Mouse (Mus musculus) hindbrain, postnatal 0 days (tissue): ENCODE data around the gene Tor1aip2. TPM values are rescaled to one million over a fixed set of nuclear protein-coding genes. Genes with fewer than 3 reads are reported as not detected.

Experiments
- ATAC-seq: fragments of 200-750 bp; cut with Nextera tagmentation; 2 replicates; pipeline ENCODE4 v1.8.0; 2017; ENCODE audit warnings: mild to moderate bottlenecking, moderate TSS enrichment, moderate library complexity
- DNase-seq: peaks from one replicate; pipeline ENCODE4 v3.0.0-alpha.2; 2015; ENCODE audit warnings: low spot score
- H3K27ac ChIP-seq: fragments of 300-500 bp; sonication (generic); 2 replicates; pipeline ENCODE4 v1.5.1; 2014; ENCODE audit warnings: mild to moderate bottlenecking
- H3K27me3 ChIP-seq: fragments of 300-500 bp; sonication (generic); 2 replicates; pipeline ENCODE4 v1.6.1; 2014; ENCODE audit warnings: low read length, mixed read lengths; ENCODE audit not compliant: insufficient read depth
- H3K36me3 ChIP-seq: fragments of 300-500 bp; sonication (generic); 2 replicates; pipeline ENCODE4 v1.6.1; 2014; ENCODE audit warnings: low read length, mixed read lengths; ENCODE audit not compliant: insufficient read depth
- H3K4me1 ChIP-seq: fragments of 300-500 bp; sonication (generic); 2 replicates; pipeline ENCODE4 v1.6.1; 2014; ENCODE audit warnings: antibody characterized with exemption, low read length, mixed read lengths; ENCODE audit not compliant: insufficient read depth
- H3K4me2 ChIP-seq: fragments of 300-500 bp; sonication (generic); 2 replicates; pipeline ENCODE4 v1.6.1; 2014; ENCODE audit warnings: low read depth, mild to moderate bottlenecking, low read length, moderate library complexity, mixed read lengths
- H3K4me3 ChIP-seq: fragments of 300-500 bp; sonication (generic); 2 replicates; pipeline ENCODE4 v1.5.1; 2014; ENCODE audit warnings: low read length
- H3K9ac ChIP-seq: fragments of 300-500 bp; sonication (generic); replicated peaks from 2 replicates; pipeline ENCODE4 v1.6.1; 2014; ENCODE audit warnings: mild to moderate bottlenecking, low read length, moderate library complexity, mixed read lengths
- H3K9me3 ChIP-seq: fragments of 300-500 bp; sonication (generic); 2 replicates; pipeline ENCODE4 v1.6.1; 2016; ENCODE audit warnings: low read length, mixed read lengths
- CTCF ChIP-seq: IDR thresholded peaks from 2 replicates; pipeline ENCODE4 v1.5.1; 2016; ENCODE audit warnings: antibody characterized with exemption, control low read depth, low read depth
- WGBS: fragments of 180-500 bp; shearing (Covaris S2); extraction: QIAGEN DNeasy Blood & Tissue Kit; methylation state at CpG from one replicate; pipeline ENCODE4 v1.1.7; 2014; 5-methylcytosine and 5-hydroxymethylcytosine counted together
- polyA plus RNA-seq: library from polyadenylated mRNA; unstranded; fragments of >200 nt; fragmentation: Nextera tagmentation; extraction: Ambion mirVana; gene quantifications from 2 replicates; pipeline ENCODE4 v1.2.1, GENCODE M21; 2015
- total RNA-seq: library from RNA; depleted of rRNA; stranded (reverse); fragments of >200 nt; gene quantifications from 2 replicates; pipeline ENCODE4 v1.2.3, GENCODE M21; 2014

Gene Tor1aip2
- total and polyA plus RNA-seq, 2 experiments from 2014 or later: 52.1 to 69.4 TPM

DNA sequence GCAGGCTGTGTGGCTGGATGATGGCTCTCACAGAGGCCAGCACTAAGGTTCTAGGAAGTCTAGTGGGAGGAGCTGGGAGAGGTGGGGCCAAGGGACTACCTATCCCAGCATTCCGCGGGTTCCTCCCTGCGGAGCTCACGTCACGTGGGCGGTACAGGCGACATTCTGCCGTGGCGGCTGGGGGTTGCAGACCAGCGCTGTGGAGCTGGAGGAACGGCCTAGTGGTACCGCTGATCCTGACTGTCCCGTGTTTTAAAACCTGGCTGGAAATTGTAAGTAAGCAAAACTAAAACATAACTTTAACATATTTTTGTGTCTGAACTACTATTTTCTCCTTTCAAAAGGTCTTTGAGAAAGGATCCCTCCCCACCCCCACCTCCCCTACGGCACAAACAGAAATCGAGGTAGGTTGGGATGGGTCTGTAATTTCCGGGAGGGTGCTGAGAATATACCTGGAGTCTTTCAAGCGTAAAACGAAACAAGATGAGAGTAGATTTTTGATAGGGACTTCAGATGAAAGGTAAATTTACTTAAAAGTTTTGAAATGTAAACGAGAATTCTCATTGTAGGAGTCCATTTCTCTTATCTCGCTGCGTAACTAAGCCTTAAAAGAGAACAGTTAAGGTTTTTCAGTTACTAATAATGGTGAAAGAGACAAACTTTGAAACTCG is 5.7 kb downstream of the Tor1aip2 start:
- H3K27ac ChIP-seq: peak overlapping the region; percentile 26

DNA sequence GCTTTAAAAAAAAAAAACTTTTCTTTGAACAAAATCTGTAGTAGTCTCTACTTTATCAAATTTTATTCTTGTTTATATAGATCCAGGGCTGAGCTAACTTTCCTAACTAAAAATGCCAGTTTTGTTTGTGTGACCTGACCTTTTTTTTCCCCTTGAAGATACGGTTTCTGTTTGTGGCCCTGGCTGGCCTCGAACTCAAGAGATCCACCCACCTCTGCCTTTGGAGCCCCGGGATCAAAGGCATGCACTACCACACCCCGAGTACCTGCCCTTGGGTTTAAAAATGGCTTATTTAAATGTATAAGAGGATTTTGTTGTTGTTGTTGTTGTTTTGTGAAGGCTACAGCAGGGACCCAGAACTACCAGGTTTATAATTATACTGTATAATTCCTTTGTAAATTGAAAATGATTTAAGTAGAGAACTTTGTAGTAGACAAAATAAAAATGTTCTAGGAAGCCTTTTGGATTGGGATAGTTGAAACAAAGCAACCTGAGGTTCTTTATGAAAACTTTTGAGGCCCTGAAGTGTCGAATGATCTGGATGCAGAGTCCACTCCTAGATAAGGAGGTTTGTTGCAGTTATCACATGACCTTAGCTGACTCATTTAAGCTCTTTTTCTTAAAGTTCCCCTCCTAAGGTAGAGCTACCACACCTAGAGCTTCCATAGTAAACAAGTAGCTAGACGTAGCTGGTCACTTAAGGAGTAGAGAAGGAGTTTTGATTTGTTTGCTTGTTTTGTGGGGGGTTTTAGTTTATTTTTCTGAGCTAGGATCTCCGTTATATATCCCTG is 6.4 kb downstream of the Tor1aip2 start:
- ATAC-seq (no peak), DNase-seq (no peak)
- Histone ChIP-seq H3K4me2 (peak overlapping the region; percentile 64), H3K36me3 (no peaks in the 10 kb centered on the region), H3K27me3 (no peaks in the 10 kb centered on the region), H3K4me1 (peaks cover 8% of the 10 kb centered on the region), H3K9ac (peak overlapping the region; percentile 13; the same call in 1 of the 2 replicates), H3K4me3 (peak overlapping the region; percentile 71), H3K27ac (no peak overlapping the region), H3K9me3 (no peaks in the 10 kb centered on the region)
- WGBS: 47% methylated on average over 7 of the region's 7 CpGs
- TF ChIP-seq CTCF: no peak

More for the DNA sequence above, 5.7 kb downstream of the Tor1aip2 start:
- H3K9ac ChIP-seq: peak overlapping the region; percentile 57
- H3K36me3 ChIP-seq: no peaks in the 10 kb centered on the region
- H3K9me3 ChIP-seq: no peaks in the 10 kb centered on the region
- WGBS: 2% methylated on average over 22 of the region's 22 CpGs
- H3K4me1 ChIP-seq: peaks cover 8% of the 10 kb centered on the region
- H3K4me2 ChIP-seq: peak overlapping the region; percentile 64
- DNase-seq: peak; percentile 95
- peak overlapping the region; percentile 71 for H3K4me3 ChIP-seq
- no peak for TF ChIP-seq CTCF
- peak; percentile 81 for ATAC-seq
- no peaks in the 10 kb centered on the region for H3K27me3 ChIP-seq

DNA sequence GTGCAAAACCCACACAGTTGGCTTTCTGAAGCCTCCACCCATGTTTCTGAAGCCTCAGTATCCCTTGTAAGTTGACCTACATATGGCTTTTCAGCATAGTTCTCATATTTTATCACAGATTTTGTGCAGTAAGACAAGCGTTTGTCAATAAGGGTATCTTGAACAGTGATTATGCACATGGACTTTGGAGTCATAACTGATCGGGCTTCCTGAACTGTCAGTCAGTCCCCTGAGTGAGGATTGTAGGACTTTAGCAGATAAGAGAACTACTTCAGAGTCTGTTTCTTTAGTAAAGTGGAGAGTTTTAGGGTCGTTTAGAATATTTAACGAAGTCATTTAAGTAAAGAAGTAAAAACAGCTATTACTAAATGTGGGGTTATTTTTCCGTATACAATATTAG is 7.3 kb downstream of the Tor1aip2 start:
- H3K9ac ChIP-seq: 0 out of 2 replicates have a peak overlapping the region, but pooled peaks have one; percentile 13
- peaks cover 8% of the 10 kb centered on the region for H3K4me1 ChIP-seq
- DNase-seq (no peak), ATAC-seq (no peak)
- H3K36me3 ChIP-seq: no peaks in the 10 kb centered on the region
- no peak overlapping the region for H3K27ac ChIP-seq
- no peaks in the 10 kb centered on the region for H3K9me3 ChIP-seq
- 90% methylated on average over 5 of the region's 5 CpGs for WGBS
- H3K4me2 ChIP-seq: peak overlapping the region; percentile 64; the same call in 1 of the 2 replicates
- H3K4me3 ChIP-seq: no peak overlapping the region
- no peak for TF ChIP-seq CTCF
- H3K27me3 ChIP-seq: no peaks in the 10 kb centered on the region

DNA sequence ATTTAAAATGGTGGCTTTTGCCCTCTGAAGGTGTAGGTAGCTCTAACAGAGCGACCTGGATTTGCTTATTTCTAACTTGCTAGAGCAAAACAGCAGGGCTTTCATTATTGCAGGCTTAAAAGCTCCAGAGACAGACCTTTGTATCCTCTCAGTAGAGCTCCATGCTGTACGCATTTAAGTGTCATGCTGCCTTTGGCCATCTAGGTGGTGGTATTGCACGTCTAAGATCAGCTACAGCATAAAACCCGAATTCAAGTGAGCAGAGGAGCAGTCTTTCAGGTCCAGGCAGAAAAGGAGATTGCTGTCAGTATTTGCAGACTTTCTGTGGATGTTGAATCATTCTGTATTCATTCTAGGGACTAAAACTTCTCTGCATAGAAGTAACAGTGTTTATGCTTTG is 7.8 kb downstream of the Tor1aip2 start:
- ATAC-seq: 0 out of 2 replicates have a peak, but pooled peaks have one; percentile 50
- H3K27ac ChIP-seq: no peak overlapping the region
- WGBS: 13% methylated on average over 4 of the region's 4 CpGs
- no peaks in the 10 kb centered on the region for H3K36me3 ChIP-seq
- H3K4me2 ChIP-seq: no peak overlapping the region; the same call in 1 of the 2 replicates
- no peaks in the 10 kb centered on the region for H3K9me3 ChIP-seq
- H3K27me3 ChIP-seq: no peaks in the 10 kb centered on the region
- no peak overlapping the region for H3K4me3 ChIP-seq
- peak; percentile 82 for TF ChIP-seq CTCF
- H3K9ac ChIP-seq: no peak overlapping the region
- peaks cover 8% of the 10 kb centered on the region for H3K4me1 ChIP-seq
- DNase-seq: peak; percentile 86

DNA sequence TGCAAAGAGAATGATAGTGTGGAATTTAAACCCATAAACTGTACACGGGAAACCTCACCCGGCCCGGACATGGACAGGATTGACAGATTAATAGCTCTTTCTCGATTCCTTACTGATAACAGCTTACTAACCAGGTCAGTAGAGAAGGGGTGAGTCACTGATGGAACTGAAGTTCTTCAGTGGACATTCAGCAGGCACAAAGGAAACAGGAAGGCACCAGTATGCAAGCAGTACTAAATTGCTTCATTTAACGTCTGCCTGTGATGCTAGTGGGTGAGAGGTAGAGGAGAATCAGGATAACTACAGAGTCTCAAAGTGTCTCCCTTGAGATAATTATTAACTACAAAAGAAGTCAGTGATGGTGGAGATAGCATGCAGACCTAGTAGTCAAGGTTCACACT is 9.0 kb downstream of the Tor1aip2 start:
- Histone ChIP-seq H3K4me2 (no peak overlapping the region), H3K36me3 (no peaks in the 10 kb centered on the region), H3K9me3 (no peaks in the 10 kb centered on the region), H3K27ac (no peak overlapping the region), H3K9ac (no peak overlapping the region), H3K4me1 (peaks cover 8% of the 10 kb centered on the region), H3K27me3 (no peaks in the 10 kb centered on the region), H3K4me3 (no peak overlapping the region)
- no peak for ATAC-seq
- 86% methylated on average over 5 of the region's 5 CpGs for WGBS
- no peak for TF ChIP-seq CTCF
- DNase-seq: no peak

DNA sequence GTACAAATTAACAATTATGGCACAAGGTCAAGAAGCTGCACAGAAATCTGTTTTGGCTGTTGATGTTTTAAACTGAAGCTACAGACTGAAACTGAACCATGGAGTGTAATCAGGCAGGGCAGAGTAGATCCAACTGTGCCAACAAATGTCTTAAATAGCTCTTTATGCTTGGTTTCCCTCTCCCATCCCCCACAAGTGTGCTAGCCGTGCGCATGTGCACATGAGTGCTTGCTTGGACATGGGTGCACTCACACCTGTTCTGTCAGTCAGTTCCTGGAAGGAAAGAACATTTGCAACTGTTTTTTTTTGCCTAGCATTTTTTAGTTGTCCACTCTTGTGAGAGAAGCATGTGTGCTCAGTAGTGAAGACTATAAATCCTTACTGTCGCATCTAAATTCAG is 11.5 kb downstream of the Tor1aip2 start:
- H3K9ac ChIP-seq: no peak overlapping the region
- H3K27me3 ChIP-seq: no peaks in the 10 kb centered on the region
- WGBS: 68% methylated on average over 3 of the region's 3 CpGs
- DNase-seq (peak; percentile 75), ATAC-seq (peak; percentile 74)
- peaks cover 6% of the 10 kb centered on the region; the same call in 1 of the 2 replicates for H3K36me3 ChIP-seq
- H3K4me1 ChIP-seq: peaks cover 8% of the 10 kb centered on the region
- H3K9me3 ChIP-seq: no peaks in the 10 kb centered on the region
- TF ChIP-seq CTCF: no peak
- no peak overlapping the region for H3K4me3 ChIP-seq
- no peak overlapping the region for H3K27ac ChIP-seq
- no peak overlapping the region for H3K4me2 ChIP-seq
